Mouse (Mus musculus) hindlimb bud, embryonic 11.5 days (tissue): ENCODE measurements at regions not wholly inside any gene's neighbourhood (a gene's known extent, or its start where the extent isn't known, plus 50 kb on each side); places are given as distances from the start of the nearest gene placed in this dataset.
A peak's percentile ranks its signal among the peaks of the same experiment; 100 is the strongest.
"Not testable (repeated sequence)": the region's sequence is repeated elsewhere in the genome, so short reads cannot be mapped to it uniquely, and the experiment has no call there.

Experiments
- DNase-seq: peaks from one replicate; pipeline ENCODE4 v3.0.0-alpha.2; 2012; ENCODE audit warnings: low read depth, low spot score; ENCODE audit errors: extremely low spot score

DNA sequence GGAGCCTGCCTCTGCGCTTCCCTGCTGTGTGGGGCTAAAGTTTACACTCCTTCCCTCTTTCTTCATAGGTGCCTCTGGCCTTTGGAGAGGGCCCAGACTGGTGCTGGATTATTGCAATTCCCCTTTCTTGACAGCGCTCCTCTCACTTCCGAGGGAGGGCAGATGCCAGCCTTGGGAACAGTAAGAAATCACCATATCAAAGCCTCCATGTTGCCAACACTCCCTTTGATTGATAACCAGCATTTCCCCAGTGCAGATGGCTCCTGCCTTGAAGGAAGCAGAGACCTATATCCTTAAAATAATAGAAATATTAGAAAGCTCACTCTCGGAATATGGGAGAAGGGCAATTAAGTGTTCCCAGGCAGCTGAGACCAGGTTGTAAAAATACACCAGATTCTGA, 63.1 kb upstream of the Cep295 start:
- DNase-seq, result no peak

DNA sequence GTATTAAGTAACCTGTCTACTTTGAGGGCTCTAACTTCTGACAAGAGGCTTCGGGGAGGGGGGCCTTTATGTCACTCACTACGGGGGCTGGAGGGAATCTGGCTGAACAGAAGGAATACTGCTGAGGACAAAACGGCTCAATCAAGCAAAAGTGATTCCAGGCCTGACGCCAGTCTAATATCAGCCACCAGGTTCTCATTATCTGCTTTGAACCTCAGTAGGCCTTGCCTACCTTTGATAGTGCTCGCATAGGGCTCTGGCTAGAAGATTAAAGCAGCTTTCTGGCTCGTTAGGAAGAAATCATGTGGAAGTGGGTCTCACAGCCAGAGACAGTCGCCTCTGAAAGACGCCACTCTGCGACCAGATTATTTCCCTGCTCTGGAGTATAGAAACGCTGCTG, 64.3 kb upstream of the Cep295 start:
- peak; percentile 37 for DNase-seq

DNA sequence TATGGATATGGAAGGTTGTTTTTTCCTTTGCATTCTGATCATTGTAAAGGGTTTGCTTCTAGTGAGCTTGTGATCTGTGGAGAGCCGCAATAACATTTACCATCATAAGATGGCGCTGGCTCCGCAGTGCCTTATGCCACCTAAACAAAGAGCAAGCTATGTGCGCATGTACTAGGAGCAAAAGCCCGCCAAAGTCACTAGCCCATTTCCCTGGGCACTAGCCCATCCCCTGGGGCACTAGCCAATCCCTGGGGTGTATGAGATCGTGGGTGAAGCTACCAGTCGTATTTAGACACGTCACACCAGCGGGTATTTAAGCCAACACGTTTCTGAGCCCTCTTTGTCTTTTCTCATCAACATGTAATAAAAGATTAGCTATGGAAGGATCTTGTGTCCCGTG, 59.0 kb upstream of the Smco4 start:
- DNase-seq, result not testable (repeated sequence)

DNA sequence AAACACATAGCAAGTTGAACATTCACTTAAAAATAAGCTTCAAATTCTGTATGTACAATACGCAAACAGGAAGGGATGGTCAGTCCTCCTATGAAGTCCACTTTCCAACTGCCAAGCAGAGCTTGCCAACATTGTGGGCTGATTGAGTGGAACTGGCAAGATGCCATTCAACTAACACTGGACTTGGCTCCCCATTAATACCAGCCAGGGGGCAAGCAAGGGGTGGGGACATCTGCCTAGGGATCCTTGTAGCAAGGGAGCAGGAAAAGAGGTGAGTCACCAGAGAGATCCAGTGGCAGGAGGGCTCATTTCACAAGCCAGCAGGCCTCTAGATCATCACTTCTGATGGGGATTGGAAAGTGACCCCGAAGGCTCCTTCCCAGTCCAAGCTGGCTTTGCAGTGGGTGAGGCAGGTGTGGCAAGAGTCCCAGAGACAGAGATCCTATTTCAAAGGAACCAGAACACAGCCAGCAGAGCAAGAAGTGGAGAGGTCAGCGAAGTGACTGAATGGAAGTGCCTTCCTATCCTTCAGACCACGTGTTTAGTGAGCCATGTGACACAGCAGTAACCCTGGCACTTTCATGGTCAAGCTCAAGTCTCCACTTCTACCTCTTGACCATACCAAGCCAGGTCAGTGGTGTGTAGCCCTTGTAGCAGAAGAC, 53.8 kb upstream of the Smco4 start:
- DNase-seq, result no peak

DNA sequence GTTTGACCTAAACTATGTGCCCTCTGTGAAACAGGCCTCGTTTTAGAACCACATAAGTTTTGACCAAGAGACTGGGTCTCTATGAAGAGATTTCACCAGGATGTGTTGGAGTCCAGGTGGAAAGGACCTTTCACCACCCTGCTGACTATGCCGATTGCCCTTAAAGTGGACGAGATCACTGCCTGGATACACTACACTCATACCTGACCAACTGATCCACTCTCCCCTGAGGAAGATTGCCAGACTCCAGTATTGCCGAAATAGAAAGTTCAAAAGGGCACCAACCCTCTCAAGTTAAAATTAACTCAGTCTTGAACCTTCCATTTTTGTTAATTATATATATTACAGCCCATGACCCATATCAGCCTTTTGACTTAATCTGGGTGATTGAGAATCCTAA, 51.1 kb upstream of the Smco4 start:
- DNase-seq, result no peak
